Mouse (Mus musculus): ENCODE data around the gene Tef.

GRCm38 (mm10) chr15:81760361-81761079 lies 41.7 kb upstream of the Tef start:
- TF ChIP-seq POLR2A (IDR thresholded peaks at IDR 0.05; ENCODE audit: insufficient read depth, low read length), result no peak
- no peak for TF ChIP-seq CTCF (IDR thresholded peaks at IDR 0.05; ENCODE audit: low read depth, low read length)

All from ES-Bruce4 (cell line).